Mouse (Mus musculus) intestine, embryonic 14.5 days (tissue): Measurements from ENCODE around the gene Nkpd1. TPM values are rescaled to one million over a fixed set of nuclear protein-coding genes. Genes with fewer than 3 reads are reported as not detected.
"Not testable (repeated sequence)": the region's sequence is repeated elsewhere in the genome, so short reads cannot be mapped to it uniquely, and the experiment has no call there.

Source experiments
- ATAC-seq: fragments of 200-750 bp; cut with Nextera tagmentation; replicated peaks from 2 replicates; pipeline ENCODE4 v1.8.0; 2017; ENCODE audit warnings: low read depth, moderate number of reproducible peaks, moderate TSS enrichment, moderate library complexity; ENCODE audit not compliant: low FRiP score, low TSS enrichment
- DNase-seq: peaks from one replicate; pipeline ENCODE4 v3.0.0-alpha.2; 2018; ENCODE audit warnings: low spot score
- H3K27ac ChIP-seq: fragments of 300-500 bp; sonication (generic); 2 replicates; pipeline ENCODE4 v1.5.1; 2014; ENCODE audit warnings: low read depth, mild to moderate bottlenecking, control low read depth
- H3K27me3 ChIP-seq: fragments of 300-500 bp; sonication (generic); replicated peaks from 2 replicates; pipeline ENCODE4 v1.6.1; 2014; ENCODE audit warnings: low read length, control low read depth; ENCODE audit not compliant: control insufficient read depth, insufficient read depth
- H3K36me3 ChIP-seq: fragments of 300-500 bp; sonication (generic); 2 replicates; pipeline ENCODE4 v1.6.1; 2014; ENCODE audit warnings: low read length, control low read depth; ENCODE audit not compliant: control insufficient read depth, insufficient read depth
- H3K4me1 ChIP-seq: fragments of 300-500 bp; sonication (generic); replicated peaks from 2 replicates; pipeline ENCODE4 v1.6.1; 2014; ENCODE audit warnings: low read length, control low read depth, mixed read lengths; ENCODE audit not compliant: control insufficient read depth, insufficient read depth
- H3K4me2 ChIP-seq: fragments of 300-500 bp; sonication (generic); 2 replicates; pipeline ENCODE4 v1.6.1; 2014; ENCODE audit warnings: low read length
- H3K4me3 ChIP-seq: fragments of 300-500 bp; sonication (generic); 2 replicates; pipeline ENCODE4 v1.5.1; 2014; ENCODE audit warnings: low read depth, low read length, control low read depth, mixed read lengths
- H3K9ac ChIP-seq: fragments of 300-500 bp; sonication (generic); 2 replicates; pipeline ENCODE4 v1.6.1; 2014; ENCODE audit warnings: mild to moderate bottlenecking, low read length
- H3K9me3 ChIP-seq: fragments of 300-500 bp; sonication (generic); 2 replicates; pipeline ENCODE4 v1.6.1; 2016; ENCODE audit warnings: low read length, control low read depth; ENCODE audit not compliant: control insufficient read depth
- WGBS: fragments of 180-500 bp; shearing (Covaris S2); extraction: QIAGEN DNeasy Blood & Tissue Kit; methylation state at CpG from one replicate; pipeline ENCODE4 v1.1.7; 2014; 5-methylcytosine and 5-hydroxymethylcytosine counted together
- polyA plus RNA-seq: library from polyadenylated mRNA; unstranded; fragments of >200 nt; fragmentation: Nextera tagmentation; extraction: Ambion mirVana; gene quantifications from 2 replicates; pipeline ENCODE4 v1.2.1, GENCODE M21; 2014

The Nkpd1 gene
- polyA plus RNA-seq, 1 experiment from 2014 or later, result 0.09 TPM

- Histone ChIP-seq H3K27me3 (no peaks in the 10 kb centered on the region), H3K4me2 (peak overlapping the region; percentile 95), H3K27ac (peak overlapping the region; percentile 67; the same call in 1 of the 2 replicates), H3K36me3 (no peaks in the 10 kb centered on the region), H3K9ac (peak overlapping the region; percentile 86), H3K4me1 (peaks cover 12% of the 10 kb centered on the region), H3K9me3 (no peaks in the 10 kb centered on the region), H3K4me3 (peak overlapping the region; percentile 90)
- DNase-seq, result peak; percentile 69
- 0 out of 2 replicates have a peak, but pooled peaks have one; percentile 5 for ATAC-seq
- WGBS, result 6% methylated on average over 15 of the region's 15 CpGs
These were observed 8.6 kb upstream of the Nkpd1 start for GRCm38 (mm10) chr7:19508924-19509568.

- DNase-seq (no peak), ATAC-seq (no peak)
- Histone ChIP-seq H3K4me3 (no peak overlapping the region), H3K36me3 (no peaks in the 10 kb centered on the region), H3K27me3 (no peaks in the 10 kb centered on the region), H3K9me3 (no peaks in the 10 kb centered on the region), H3K4me2 (peak overlapping the region; percentile 95), H3K4me1 (peaks cover 12% of the 10 kb centered on the region), H3K27ac (no peak overlapping the region), H3K9ac (no peak overlapping the region)
- WGBS, result 94% methylated on average over 7 of the region's 7 CpGs
These were observed 7.9 kb upstream of the Nkpd1 start for GRCm38 (mm10) chr7:19509786-19510185.

GRCm38 (mm10) chr7:19511934-19512333 is 5.7 kb upstream of the Nkpd1 start:
- H3K4me2 ChIP-seq, H3K9me3 ChIP-seq, H3K27ac ChIP-seq, H3K9ac ChIP-seq, H3K27me3 ChIP-seq, H3K4me3 ChIP-seq, ATAC-seq, H3K36me3 ChIP-seq, DNase-seq: not testable (repeated sequence)
- 87% methylated on average over 6 of the region's 7 CpGs for WGBS
- peaks cover 12% of the 10 kb centered on the region for H3K4me1 ChIP-seq

GRCm38 (mm10) chr7:19512353-19512752 is 5.3 kb upstream of the Nkpd1 start:
- peaks cover 12% of the 10 kb centered on the region for H3K4me1 ChIP-seq
- no peak overlapping the region for H3K4me2 ChIP-seq
- no peak overlapping the region for H3K4me3 ChIP-seq
- H3K36me3 ChIP-seq, result no peaks in the 10 kb centered on the region
- WGBS, result 79% methylated on average over 6 of the region's 6 CpGs
- H3K9ac ChIP-seq, result no peak overlapping the region
- DNase-seq (no peak), ATAC-seq (no peak)
- H3K27me3 ChIP-seq, result peaks cover 7% of the 10 kb centered on the region; the same call in 1 of the 2 replicates
- no peak overlapping the region for H3K27ac ChIP-seq
- H3K9me3 ChIP-seq, result no peaks in the 10 kb centered on the region

GRCm38 (mm10) chr7:19520032-19520431 is 2.4 kb downstream of the Nkpd1 start:
- Histone ChIP-seq H3K27me3 (peaks cover 82% of the 10 kb centered on the region), H3K4me2 (peak overlapping the region; percentile 32), H3K4me1 (peaks cover 25% of the 10 kb centered on the region), H3K27ac (no peak overlapping the region), H3K36me3 (no peaks in the 10 kb centered on the region), H3K9ac (peak overlapping the region; percentile 22; the same call in 1 of the 2 replicates), H3K9me3 (no peaks in the 10 kb centered on the region), H3K4me3 (0 out of 2 replicates have a peak overlapping the region, but pooled peaks have one; percentile 8)
- DNase-seq (no peak), ATAC-seq (no peak)
- 5% methylated on average over 22 of the region's 23 CpGs for WGBS

- no peaks in the 10 kb centered on the region for H3K9me3 ChIP-seq
- H3K4me2 ChIP-seq, result peak overlapping the region; percentile 75
- ATAC-seq (no peak), DNase-seq (no peak)
- peaks cover 22% of the 10 kb centered on the region for H3K4me1 ChIP-seq
- peak overlapping the region; percentile 35 for H3K4me3 ChIP-seq
- H3K27ac ChIP-seq, result no peak overlapping the region
- no peaks in the 10 kb centered on the region for H3K36me3 ChIP-seq
- H3K27me3 ChIP-seq, result peaks cover 74% of the 10 kb centered on the region
- no peak overlapping the region for H3K9ac ChIP-seq
- 14% methylated on average over 72 of the region's 72 CpGs for WGBS
These were observed 5.5 kb downstream of the Nkpd1 start for GRCm38 (mm10) chr7:19523017-19523756.

GRCm38 (mm10) chr7:19523757-19524419 is 6.2 kb downstream of the Nkpd1 start:
- no peak overlapping the region for H3K27ac ChIP-seq
- DNase-seq (peak; percentile 84), ATAC-seq (peak; percentile 51)
- H3K27me3 ChIP-seq, result peaks cover 67% of the 10 kb centered on the region
- peak overlapping the region; percentile 75 for H3K4me2 ChIP-seq
- WGBS, result under 1% methylated on average over 64 of the region's 64 CpGs
- no peaks in the 10 kb centered on the region for H3K9me3 ChIP-seq
- H3K9ac ChIP-seq, result peak overlapping the region; percentile 22; the same call in 1 of the 2 replicates
- peaks cover 22% of the 10 kb centered on the region for H3K4me1 ChIP-seq
- peaks cover 2% of the 10 kb centered on the region for H3K36me3 ChIP-seq
- peak overlapping the region; percentile 35 for H3K4me3 ChIP-seq

GRCm38 (mm10) chr7:19524420-19525104 is 6.9 kb downstream of the Nkpd1 start:
- Histone ChIP-seq H3K4me2 (peak overlapping the region; percentile 75), H3K27me3 (peaks cover 61% of the 10 kb centered on the region), H3K9ac (peak overlapping the region; percentile 22; the same call in 1 of the 2 replicates), H3K36me3 (peaks cover 6% of the 10 kb centered on the region), H3K9me3 (no peaks in the 10 kb centered on the region), H3K27ac (no peak overlapping the region), H3K4me1 (peaks cover 22% of the 10 kb centered on the region), H3K4me3 (peak overlapping the region; percentile 35)
- DNase-seq, result no peak
- WGBS, result 18% methylated on average over 24 of the region's 24 CpGs
- ATAC-seq, result no peak
